Mouse (Mus musculus): ENCODE measurements around the gene Apold1. TPM values are rescaled to one million over a fixed set of nuclear protein-coding genes. Genes with fewer than 3 reads are reported as not detected.

Gene Apold1
- total RNA-seq, 2 experiments from 2014 or later, result 4.0 to 4.8 TPM

- DNase-seq (ENCODE audit: low spot score in 2 of 2), result no peak
Measured at GRCm38 (mm10) chr6:135026755-135027154, 45.2 kb downstream of the Apold1 start.

DNA sequence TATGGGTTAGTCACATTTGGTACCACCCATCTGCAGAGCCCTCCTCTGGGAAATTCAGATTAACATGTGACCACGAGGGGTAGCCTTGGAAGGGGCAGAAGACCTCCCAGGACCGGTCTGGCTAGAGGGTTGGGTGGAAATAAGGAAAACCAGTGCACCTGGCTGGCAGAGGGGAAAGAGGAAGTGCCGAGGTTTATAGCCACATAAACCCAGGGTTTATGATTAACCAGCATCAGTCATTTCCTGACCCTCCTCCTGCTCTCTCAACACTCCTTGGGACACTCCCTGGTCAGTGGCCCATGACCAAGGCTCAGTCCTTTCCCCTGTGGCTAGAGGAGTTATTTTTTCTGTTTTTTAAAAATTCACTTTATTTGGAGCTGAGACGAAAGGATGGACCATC lies 47.7 kb downstream of the Apold1 start:
- no peak for DNase-seq (ENCODE audit: low spot score in 2 of 2)

Other genes starting within 250 kb of the Apold1 start
- 1 to 10 TPM; 7.3 to 7.6 TPM for gene Dusp16, start 189.1 kb upstream of the Apold1 start, total RNA-seq (2021)
- 10 to 100 TPM; 11.6 to 12.4 TPM for gene Crebl2, start 151.6 kb upstream of the Apold1 start, total RNA-seq (2021)
- 10 to 100 TPM; 27.1 to 27.2 TPM for gene Gpr19, start 83.1 kb upstream of the Apold1 start, total RNA-seq (2021)
- 10 to 100 TPM; 54.2 to 58.4 TPM for gene Cdkn1b, start 61.3 kb upstream of the Apold1 start, total RNA-seq (2021)
- gene Ddx47, start 29.9 kb downstream of the Apold1 start, total RNA-seq (2021), result 10 to 100 TPM; 52.4 to 55.2 TPM
- under 1 TPM; 0.16 TPM for gene Gprc5a, start 83.9 kb downstream of the Apold1 start, total RNA-seq (2021)
- not detected for gene Gprc5d, start 136.6 kb downstream of the Apold1 start, total RNA-seq (2021)
- 100 to 1,000 TPM; 112 to 127 TPM for gene Fam234b, start 216.3 kb downstream of the Apold1 start, total RNA-seq (2021)
- 10 to 100 TPM; 44.2 to 44.6 TPM for gene Hebp1, start 216.3 kb downstream of the Apold1 start, total RNA-seq (2021)